Mouse (Mus musculus) left cerebral cortex, adult 8-10 months (tissue): Measurements from ENCODE around the gene Miga1. TPM values are rescaled to one million over a fixed set of nuclear protein-coding genes. Genes with fewer than 3 reads are reported as not detected.

ENCODE experiments used
- DNase-seq, 2 experiments: peaks; one replicate each; pipeline ENCODE4 v3.0.0; 2022; ENCODE audit warnings: low spot score in 2 of 2
- total RNA-seq, 4 experiments: library from RNA; stranded (reverse); gene quantifications; 2 replicates each; pipeline ENCODE4 v1.2.4; 2022

The Miga1 gene
- 10 to 100 TPM; 82.5 to 93.1 (median 87.5) TPM for total RNA-seq

DNA sequence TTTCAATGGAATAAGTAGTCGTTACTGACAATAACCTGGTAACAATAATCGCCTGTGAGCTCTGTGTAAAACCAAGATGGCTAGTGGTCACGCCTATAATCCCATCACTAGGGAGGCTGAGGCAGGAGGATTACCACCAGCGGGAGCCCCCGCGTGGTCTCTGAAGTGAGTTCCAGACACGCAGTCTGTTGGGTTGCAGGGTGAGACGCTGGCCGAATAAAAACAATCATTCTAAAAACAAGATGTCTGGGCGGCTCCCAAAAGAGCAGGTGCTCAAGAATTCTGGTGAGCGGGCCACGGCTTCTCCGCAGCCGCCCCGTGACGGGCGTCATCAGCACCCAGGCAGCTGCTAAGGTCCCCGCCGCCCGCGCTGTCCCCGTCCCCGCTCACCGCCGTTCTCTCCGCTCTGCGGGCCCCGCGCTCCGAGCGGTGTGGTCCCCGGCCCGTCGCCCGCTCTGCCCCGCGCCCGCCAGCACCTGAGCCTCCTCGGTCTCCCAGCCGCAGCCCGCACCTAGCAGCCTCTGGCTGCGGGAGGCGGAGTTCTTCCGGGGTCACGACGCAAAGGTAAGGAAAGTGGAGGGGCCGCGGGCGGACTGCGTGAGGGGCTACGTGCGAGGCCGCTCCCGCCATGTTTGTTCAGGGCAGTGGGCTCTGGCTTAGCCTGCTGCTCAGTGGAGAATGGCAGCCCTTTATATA lies at the start of gene Miga1:
Miga1 (minus strand) TSS at position 546 of the 696 bp plus-strand sequence.
- peak; percentile 82 for DNase-seq

DNA sequence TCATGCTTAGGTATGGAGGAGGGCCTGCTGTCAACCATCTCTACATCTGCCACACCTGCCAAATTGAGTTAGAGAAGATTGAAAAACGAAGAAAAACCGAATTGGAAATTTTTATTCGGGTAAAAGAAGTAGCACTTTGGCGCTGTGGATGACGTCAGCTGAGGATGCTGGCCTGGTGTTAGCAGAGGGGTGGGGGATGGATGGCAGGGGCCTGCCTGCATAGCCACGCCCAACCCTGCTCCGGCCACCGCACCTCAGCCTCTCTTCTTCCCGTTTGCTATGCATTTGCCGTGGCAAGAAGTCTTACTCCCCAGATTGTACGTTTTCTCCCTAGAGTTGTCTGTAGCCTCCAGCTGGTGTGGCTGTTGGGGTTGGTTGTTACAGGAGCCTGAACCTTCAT lies 43.9 kb upstream of the Miga1 start:
- DNase-seq, result no peak

DNA sequence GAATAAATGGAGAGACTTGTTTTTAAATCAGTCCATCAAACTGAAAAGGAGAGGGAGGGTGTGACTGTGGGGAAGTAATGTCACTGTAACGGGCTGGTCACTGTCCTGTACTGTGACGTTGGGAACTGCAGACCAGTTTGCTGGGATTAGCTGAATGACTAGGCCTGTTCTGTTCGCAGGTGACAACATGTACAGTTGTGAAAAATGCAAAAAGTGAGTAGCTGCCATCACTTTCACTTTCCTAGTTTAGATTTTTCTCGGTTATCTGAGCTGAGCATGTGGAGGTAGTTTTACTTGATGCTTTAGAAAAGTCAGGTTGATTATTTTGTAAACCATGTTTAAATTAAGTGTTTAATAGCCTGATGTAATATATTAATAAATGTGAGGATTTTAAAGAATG lies 35.9 kb upstream of the Miga1 start:
- no peak for DNase-seq

DNA sequence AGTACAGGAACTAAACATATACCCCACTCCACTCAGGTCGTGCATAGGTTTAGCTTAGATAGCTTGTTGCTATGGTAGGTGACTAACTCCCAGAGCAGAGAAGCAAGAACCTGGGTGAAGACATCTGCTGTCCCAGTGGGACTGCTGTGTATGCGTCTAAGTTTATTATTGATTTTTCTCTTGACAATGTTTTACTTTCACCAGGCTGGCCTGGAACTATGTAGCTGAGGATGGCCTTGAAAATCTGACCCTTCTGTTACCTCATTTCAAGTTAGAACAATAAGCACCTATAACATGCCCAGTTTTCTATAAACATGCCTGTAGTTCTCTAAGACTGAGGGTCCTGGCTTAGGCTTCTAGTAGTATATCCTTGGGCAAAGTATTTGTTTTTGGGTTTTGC lies 24.0 kb upstream of the Miga1 start:
- no peak for DNase-seq

DNA sequence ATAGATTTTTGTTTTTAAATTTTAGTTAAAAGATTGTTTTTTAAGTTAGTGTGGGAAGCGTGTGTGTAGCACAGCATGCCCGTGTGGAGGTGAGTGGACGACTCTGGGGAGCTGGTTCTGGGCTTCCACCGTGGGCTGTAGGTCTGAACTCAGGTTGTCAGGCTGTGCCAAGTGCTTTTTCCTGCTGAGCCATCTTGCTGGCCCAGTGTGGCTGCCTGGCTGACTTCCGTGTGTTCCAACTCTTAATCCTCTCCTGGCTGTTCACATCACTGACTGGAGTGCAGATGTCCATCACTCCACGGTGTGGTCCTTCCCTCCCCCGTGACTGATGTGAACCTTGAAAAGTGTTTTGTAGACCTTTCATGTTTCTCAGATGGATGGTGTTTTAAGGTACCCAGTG lies 18.9 kb upstream of the Miga1 start:
- DNase-seq, result no peak

DNA sequence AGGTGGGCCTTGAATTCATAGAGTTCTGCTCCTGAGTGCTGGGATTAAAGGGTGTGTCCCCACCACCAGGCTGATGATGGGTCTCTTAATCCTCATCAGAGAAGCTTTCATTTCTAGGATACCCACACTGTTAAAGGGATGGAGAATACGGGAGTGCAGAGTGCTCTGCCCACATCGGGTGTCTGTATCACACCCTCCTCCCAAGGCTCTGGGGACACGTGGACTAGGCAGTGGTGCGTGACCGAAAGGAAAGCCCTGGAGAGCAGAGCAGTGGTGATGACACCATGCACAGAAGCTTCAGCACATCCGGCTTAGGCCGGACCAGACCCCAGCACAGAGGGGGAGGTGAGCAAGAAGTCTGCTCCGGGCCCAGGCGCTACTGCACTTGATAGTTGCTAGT lies 16.5 kb upstream of the Miga1 start:
- no peak for DNase-seq

DNA sequence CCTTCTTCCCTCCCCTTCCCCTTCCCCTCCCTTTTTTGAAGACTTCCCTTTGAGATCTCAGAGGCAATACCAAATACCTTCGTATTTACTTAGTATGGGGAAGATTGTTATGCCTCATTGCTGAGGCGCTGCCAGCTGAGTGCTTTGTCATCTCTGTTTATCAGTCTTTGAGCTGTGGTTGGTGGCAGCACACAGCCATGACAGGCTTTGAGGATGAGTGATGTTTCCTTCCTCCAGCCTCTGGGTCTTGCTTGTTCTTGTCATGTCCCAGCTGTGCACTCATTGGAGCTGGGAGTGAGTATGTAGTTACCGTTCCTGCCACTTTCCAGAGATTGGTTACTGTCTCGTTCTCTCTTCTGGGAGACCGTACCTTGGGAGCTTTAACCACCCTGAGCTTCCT lies 15.2 kb upstream of the Miga1 start:
- DNase-seq, result no peak

DNA sequence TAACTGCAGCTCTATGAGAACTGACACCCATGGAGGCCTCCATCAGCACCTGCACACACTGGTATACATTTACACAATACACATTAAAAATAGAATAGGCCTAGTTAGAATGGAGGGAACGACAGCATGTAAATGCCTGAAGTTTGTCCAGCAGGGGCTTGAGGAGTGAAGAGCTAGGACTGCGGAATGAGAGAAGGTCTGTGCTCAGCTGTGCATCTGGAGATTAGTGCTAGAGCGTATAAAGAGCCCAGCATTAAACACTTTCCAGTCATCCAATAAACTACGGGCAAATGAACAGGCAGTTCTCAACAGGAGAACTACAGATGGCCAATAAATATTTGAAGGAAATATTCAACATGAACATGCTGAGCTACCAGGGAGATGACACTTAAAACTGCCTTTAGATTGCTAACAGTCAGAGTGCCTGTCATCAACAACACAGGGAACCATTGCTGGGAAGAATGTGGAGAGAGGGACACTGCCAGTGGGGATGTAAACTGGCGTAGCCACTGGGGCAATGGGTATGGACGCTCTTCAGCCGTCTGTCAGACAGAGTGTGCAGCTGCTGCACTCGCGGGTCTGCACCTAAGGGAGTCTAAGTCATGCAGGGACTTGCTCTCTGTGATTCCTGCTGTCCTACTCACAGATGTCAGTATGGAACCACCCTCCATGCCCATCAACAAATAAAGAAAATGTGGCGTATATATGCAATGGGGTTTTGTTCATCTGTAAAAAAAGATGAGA lies 13.4 kb upstream of the Miga1 start:
- no peak for DNase-seq

DNA sequence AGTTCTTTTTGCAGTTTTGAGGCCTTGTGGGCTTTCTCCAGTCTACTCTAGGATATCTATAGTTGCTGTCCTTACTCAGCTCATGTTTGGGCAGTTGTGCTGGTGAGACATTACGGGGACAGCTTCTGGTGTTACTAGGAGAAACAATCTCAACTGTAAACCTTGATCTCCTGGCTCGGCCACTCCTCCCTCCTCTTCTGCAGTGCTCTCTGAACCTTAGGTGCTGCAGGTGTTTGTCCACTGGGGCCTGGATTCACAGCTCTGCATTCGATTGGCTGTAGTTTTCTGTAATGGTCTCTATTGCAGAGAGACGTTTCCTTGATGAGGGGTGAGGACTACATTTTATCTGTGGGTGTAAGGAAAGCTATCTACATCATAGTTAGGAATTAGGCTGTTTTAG lies 12.1 kb upstream of the Miga1 start:
- no peak for DNase-seq

DNA sequence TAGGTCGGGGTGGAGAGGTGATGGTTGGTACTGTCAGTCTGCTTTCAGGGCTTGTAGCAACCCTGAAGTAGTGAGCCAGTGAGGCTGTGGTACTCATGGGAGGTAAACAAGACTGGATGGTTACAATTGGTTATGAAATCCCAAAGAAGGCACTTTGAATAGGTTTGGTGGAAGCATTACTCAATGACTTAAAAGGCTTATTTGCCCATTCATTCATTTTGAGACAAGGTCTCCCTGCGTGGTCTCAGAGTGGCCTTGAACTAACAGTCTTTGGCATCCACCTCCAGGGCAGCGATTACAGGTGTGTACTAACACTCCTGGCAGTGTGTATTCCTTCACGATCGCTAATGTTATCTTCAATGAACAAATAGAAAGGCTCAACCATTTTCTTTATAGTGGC lies 10.8 kb upstream of the Miga1 start:
- DNase-seq, result no peak

DNA sequence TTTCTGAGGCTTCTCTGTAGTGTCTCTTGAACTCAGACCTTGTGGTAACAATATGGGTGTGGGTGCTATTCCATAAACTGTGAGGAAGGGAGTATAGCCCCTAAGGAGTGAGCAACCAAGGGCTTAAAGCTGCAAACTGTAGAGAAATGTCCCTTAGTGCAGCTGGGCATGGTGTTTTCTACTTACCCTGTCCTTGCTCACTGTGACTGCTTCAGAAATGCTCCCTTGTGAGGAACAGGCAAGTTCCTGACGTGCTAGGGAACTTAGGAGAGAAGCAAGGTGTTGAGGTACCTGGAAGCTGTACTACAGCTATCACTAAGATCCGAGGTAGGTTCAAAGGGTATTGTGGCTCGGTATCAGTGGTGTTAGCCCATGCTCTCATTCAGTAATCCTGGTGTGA lies 10.2 kb upstream of the Miga1 start:
- no peak for DNase-seq

DNA sequence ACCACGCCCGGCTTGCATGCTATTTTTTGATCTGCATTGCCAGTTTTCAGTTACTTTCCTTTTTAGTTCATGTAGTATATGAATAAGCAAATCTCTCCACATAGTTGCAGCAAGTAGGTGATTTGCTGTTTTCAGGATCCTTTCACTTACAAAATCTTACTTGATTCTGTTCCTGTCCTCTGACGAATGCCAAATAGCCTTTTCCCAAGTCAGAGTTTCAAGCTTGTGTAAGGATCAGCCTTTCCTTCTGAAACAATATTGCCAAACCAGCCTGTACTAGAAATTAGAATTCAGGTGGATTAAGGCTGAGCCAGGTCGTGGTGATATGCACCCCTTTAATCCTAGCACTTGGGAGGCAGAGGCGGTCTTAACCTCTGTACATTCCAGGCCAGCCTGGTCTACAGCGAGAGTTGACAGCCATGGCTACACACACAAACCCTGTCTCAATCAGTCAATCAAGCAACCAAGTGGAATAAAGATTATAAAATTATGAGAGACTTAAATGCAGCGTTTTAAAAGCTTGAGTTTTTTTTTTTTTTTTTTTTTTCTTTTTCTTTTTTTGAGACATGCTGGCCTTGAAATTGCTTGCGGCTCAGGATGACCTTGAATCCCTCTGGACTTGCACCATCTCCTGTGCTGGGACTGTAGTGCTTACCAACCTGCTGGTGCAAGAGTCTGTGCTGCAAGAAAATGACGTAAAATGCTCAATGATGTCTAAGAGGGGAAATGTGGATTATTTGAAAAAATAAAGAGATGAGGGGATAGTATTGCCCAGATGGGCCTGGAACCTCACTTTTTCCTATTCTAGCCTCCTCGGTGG lies 8.0 kb upstream of the Miga1 start:
- DNase-seq, result no peak

DNA sequence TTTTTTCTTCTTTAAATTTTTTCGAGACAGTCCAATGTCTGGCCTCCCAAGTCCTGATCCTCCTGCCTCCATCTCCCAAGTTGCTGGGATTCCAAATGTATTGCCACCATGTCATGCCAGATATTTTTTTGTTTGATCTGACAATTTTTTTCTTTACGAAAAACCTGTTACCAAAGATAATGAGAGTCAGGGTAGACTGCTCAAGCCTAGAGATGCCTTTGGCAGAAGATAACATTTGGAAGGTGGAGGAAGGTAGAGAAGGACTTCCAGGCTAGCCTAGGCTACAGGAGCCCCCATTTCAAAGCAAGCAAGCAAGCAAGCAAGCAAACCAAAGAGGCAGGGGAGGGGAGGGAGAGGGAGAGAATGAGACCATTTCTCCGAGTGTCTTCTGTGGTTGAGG lies 7.0 kb upstream of the Miga1 start:
- no peak for DNase-seq

DNA sequence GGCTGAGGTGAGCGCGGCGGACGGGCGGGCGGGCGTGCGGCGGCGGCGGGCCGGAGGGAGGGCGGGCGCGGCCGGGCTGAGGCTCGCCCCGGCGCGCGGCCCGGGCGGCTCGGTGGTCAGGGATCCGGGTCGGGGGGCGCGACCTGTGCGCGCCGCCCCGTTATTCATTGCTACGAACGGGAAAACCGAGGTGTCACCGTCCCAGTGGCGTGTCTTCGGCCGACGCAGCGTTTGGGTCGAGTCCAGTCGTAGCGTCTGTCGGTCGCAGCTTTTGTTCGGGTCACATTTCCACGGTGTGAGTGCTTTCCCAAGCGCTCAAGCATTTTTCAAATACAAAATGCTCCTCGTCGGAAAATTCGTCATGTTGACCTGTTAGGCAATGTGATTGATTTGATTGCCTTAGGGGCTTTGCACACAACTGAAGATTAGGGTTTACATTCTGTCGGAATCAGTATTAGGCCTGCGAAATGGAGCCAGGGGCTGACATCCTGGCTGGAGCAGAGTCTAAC lies 6.5 kb upstream of the Miga1 start:
- DNase-seq, result no peak

DNA sequence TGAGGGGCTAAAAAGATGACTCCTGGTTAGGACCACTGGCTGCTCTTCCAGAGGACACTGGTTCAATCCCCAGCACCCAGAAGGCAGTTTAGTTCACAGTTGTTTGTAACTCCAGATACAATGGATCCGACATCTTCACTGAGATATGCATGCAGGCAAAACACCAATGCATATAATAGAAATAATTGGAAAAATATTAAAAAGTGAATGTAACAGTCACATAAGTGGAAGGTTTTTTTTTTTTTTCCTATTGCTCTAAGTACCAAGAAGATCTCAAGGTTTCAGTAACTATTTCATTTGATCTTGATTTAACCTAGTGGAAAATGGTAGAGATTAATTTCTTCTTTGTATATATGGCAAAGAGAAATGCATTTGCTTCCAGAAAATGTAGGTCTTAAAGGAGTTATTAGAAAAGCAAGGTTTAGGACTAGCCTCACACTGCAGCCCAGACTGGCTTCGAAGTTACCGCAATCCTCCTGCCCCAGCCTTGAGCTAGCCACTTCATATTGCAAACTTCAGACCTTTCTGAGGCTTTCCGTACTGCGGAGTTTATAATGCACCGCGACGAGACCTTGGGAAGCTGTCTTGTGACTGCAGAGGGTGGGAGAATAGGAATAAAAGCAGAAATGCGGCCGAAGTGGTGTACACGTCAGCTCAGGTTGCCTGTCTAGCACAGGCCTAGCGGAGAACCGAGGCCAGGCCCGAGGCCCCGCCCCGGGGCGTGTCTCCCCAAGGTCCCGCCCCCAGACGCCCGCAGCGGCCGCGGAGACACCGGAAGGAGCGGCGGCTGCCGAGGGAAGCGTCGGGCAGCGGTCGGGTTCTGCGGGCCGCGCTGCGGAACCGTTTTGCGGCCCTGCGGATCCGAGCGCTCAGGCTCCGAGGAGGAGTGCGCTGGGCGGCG lies 5.8 kb upstream of the Miga1 start, which contains the start of gene Usp33:
Usp33 (plus strand) TSS at position 747 of the 901 bp plus-strand sequence.
- DNase-seq, result peak; percentile 84 to 92

DNA sequence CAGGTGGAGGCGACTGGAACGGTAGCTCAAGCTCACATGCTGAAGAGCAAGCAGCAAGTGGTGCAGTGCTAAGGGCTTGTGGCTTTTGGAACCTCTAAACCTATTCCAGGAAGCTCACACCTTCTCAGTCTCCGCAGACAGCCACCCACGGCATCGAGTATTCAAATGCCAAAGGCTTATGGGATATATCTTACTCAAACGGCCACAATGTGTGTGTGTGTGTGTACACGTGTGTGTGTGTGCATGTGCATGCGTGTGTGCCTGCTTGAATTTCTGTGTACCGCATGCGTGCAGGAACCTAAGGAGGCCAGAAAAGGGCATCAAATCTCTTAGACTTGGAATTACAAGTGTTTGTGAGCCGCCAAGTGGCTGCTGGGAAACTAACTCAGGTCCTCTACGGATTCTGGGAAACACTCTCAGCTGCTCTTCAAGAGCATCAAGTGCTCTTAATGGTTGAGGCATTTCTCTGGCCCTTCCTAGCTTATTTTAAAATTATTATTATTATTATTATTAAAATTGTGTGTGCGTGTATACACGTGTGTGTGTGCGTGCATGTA lies 2.8 kb upstream of the Miga1 start:
- DNase-seq, result no peak

DNA sequence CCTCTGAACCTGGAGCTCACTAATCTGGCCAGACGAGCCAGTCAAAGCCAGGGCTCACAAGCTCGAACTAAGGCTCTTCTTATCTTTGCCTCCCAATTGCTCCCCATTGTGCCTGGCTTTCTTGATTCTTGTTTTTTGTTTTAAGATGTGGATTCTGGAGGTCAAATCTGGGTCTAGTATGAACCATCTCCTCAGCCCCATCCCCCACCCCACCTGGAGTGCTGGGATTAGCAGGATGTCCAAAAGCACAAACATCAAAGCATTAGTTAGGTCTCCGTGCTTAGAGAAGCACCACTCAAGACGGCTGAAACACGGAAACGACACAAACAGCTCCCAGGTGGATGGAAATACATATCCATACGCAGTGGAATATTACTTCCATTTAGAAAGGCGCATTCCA lies 4.1 kb downstream of the Miga1 start:
- DNase-seq, result no peak

DNA sequence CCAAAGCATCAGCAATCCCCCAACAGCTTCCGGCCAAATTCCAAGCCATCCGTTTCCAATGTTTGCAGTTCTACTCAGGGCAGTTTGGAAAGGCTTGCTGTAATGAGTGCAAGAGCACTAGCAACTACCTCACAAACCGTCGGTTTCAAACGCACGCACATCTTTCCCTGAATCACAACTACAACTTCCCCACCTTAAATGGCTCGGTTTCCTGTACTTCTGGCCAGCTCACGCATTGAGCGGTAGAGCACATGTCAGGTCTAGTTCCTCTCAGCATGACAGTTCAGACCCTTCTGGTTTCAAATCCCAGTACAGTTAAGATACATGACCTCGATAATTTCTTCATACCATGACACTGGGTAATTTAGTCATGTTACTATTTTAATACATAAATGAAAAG lies 6.6 kb downstream of the Miga1 start:
- DNase-seq, result no peak

DNA sequence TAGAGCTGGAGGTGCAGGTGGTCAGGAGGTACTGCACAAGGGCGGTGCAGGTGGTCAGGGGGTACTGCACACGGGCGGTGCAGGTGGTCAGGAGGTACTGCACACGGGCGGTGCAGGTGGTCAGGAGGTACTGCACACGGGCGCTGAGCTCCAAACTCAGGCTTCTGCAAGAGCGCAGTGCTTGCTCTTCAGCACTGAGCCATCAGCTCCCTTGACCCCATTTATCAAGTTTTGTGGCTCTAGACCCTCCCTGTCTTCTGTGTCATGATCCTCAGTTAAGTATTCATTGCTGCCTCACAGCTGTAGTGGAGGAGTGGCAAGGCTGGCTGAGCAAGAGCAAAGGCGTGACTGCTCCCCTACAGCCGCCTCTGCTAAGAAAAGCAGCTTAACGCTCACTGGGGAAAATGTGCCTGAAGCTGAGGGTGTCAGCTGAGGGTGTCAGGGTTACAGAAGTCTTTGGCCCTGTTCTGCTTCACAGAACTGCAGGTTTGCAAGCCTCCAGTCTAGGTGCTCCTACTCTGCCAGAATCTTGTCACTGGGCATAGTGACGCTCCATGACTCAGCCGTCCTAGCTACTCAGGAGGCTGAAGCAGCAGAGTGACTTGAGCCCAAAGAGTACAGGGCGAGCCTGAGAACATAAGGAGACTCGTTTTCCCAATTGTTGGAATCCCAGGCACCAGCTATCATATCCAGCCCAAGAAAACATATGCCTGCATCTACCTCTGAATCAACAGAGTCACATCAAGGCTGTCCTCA lies 7.5 kb downstream of the Miga1 start:
- no peak for DNase-seq

DNA sequence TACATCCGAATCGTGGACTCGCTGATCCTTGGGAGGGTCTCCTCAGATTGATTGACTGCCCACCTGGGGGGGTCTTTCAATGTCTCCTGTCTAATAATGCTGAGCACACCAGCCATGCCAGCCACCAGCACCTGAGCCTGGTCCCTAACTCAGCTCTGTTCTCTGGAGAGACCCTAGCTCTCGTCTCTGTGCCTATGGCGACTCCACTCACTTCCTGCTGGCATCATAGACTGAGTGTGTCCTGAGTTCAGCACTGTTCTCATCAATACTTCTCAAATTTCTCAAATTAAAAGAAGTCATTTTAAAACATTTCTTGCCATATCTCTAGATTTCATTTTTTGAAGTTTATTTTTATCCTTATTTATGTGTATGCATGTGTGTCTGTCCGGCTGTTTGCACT lies 8.1 kb downstream of the Miga1 start:
- DNase-seq, result no peak
